ENCODE assay signal across 27 mouse cellular contexts in the genomic region with DNA sequence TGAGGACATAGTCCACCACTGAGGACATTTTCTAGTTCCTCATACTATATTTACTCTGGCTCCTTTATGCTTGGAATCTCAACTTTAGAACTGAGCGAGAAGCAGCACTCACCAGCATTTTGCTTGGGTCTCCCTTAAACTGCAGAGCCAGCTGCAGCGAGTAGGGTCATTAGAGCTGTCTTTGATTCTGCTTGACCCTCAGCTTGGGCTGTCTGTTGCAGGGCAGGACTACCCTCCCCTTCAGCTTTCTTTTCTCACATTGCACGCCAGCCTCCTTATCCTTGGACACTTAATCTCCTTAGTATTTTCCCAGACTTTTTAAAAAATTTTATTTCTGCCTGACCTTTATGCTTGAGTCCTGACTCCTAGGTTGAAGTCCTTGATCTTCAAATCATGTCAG.
DNase-seq lines count a peak whose midpoint lies in the region; ATAC-seq and TF ChIP-seq lines count a peak whose summit lies in the region.
"Had no signal": no experiment of that assay in that cellular context is flagged by ENCODE, and none has a peak within 500 bp of the region (broad histone marks: within the 10 kb centered on the region; RNA-seq: fewer than 3 reads in every experiment).

No protein-coding gene starts in this region.

- H3K4me2 ChIP-seq in kidney, embryonic 14.5 days (replicated peaks; ENCODE audit: low read depth, low read length): no peak overlapping the region
- H3K4me2 ChIP-seq in midbrain, embryonic 12.5 days (replicated peaks): no peak overlapping the region
- no peak overlapping the region for H3K4me2 ChIP-seq in midbrain, postnatal 0 days (ENCODE audit: low read depth, low read length, poor library complexity, severe bottlenecking)
- H3K4me2 ChIP-seq: embryonic facial prominence, embryonic 13.5 days; forebrain, embryonic 13.5 days; heart, embryonic 11.5 days; hindbrain, embryonic 12.5 days; hindbrain, embryonic 15.5 days had no signal

- H3K4me3 ChIP-seq in kidney, embryonic 14.5 days (ENCODE audit: low read length): no peak overlapping the region
- H3K4me3 ChIP-seq in midbrain, embryonic 12.5 days: no peak overlapping the region
- no peak overlapping the region for H3K4me3 ChIP-seq in midbrain, postnatal 0 days (ENCODE audit: low read depth, low read length)
- H3K4me3 ChIP-seq: embryonic facial prominence, embryonic 10.5 days; embryonic facial prominence, embryonic 13.5 days; erythroblast, embryonic 14.5 days; forebrain, embryonic 13.5 days; gastrocnemius, adult 2 months; hindbrain, embryonic 12.5 days; hindbrain, embryonic 15.5 days had no signal

- no peak for DNase-seq in kidney, adult 11 months
- DNase-seq in midbrain, postnatal 0 days (ENCODE audit: low spot score): no peak
- DNase-seq in embryo, embryonic 10.5 days (ENCODE audit: low spot score): peak; percentile 50
- no peak for DNase-seq in adrenal gland, postnatal 10 days
- no peak for DNase-seq in left cerebral cortex, adult 11 months (ENCODE audit: low spot score)
- DNase-seq: adrenal gland, postnatal 14 days; B cell, adult 2 months; cerebellum, adult 11 months; cerebellum, adult 2 months; cerebellum, adult 9-11 months; cerebellum, postnatal 25 days; gastrocnemius, adult 2 months; gastrocnemius, postnatal 14 days; heart, adult 11 months had no signal

- H3K9ac ChIP-seq in kidney, embryonic 14.5 days (ENCODE audit: low read depth, low read length): no peak overlapping the region
- no peak overlapping the region for H3K9ac ChIP-seq in midbrain, embryonic 12.5 days (replicated peaks)
- no peak overlapping the region for H3K9ac ChIP-seq in midbrain, postnatal 0 days (replicated peaks; ENCODE audit: low read length, poor library complexity, severe bottlenecking)
- H3K9ac ChIP-seq: embryonic facial prominence, embryonic 13.5 days; forebrain, embryonic 13.5 days; hindbrain, embryonic 12.5 days; hindbrain, embryonic 15.5 days had no signal

- peak; percentile 46; the same call in 1 of the 2 replicates for ATAC-seq in kidney, embryonic 14.5 days (ENCODE audit: low FRiP score, low TSS enrichment)
- peak; percentile 65 for ATAC-seq in midbrain, embryonic 12.5 days (ENCODE audit: low FRiP score, low read depth)
- ATAC-seq in midbrain, postnatal 0 days (ENCODE audit: low FRiP score): no peak
- ATAC-seq: forebrain, embryonic 13.5 days; forebrain, embryonic 16.5 days; Patski had no signal

- no peak overlapping the region for H3K27ac ChIP-seq in kidney, embryonic 14.5 days (ENCODE audit: low read depth, low read length)
- H3K27ac ChIP-seq in midbrain, embryonic 12.5 days (replicated peaks): no peak overlapping the region
- no peak overlapping the region for H3K27ac ChIP-seq in midbrain, postnatal 0 days (ENCODE audit: low read depth, low read length)
- H3K27ac ChIP-seq: embryonic facial prominence, embryonic 10.5 days; embryonic facial prominence, embryonic 13.5 days; forebrain, embryonic 13.5 days; gastrocnemius, adult 2 months; hindbrain, embryonic 12.5 days; hindbrain, embryonic 15.5 days had no signal

- WGBS in kidney, embryonic 14.5 days: 33% methylated on average over 3 of the region's 3 CpGs
- 16% methylated on average over 3 of the region's 3 CpGs for WGBS in midbrain, embryonic 12.5 days
- WGBS in midbrain, postnatal 0 days: 34% methylated on average over 3 of the region's 3 CpGs

- no peaks in the 10 kb centered on the region for H3K27me3 ChIP-seq in kidney, embryonic 14.5 days (ENCODE audit: control insufficient read depth, insufficient read depth, low read length)
- no peaks in the 10 kb centered on the region for H3K27me3 ChIP-seq in midbrain, embryonic 12.5 days
- H3K27me3 ChIP-seq in midbrain, postnatal 0 days (ENCODE audit: insufficient read depth, low read length): no peaks in the 10 kb centered on the region
- H3K27me3 ChIP-seq: CH12.LX; embryonic facial prominence, embryonic 13.5 days; forebrain, embryonic 13.5 days; hindbrain, embryonic 12.5 days; hindbrain, embryonic 15.5 days; Patski had no signal

- no peaks in the 10 kb centered on the region for H3K36me3 ChIP-seq in kidney, embryonic 14.5 days (ENCODE audit: control insufficient read depth, insufficient read depth, low read length)
- no peaks in the 10 kb centered on the region for H3K36me3 ChIP-seq in midbrain, embryonic 12.5 days
- no peaks in the 10 kb centered on the region for H3K36me3 ChIP-seq in midbrain, postnatal 0 days (ENCODE audit: insufficient read depth, low read length)
- H3K36me3 ChIP-seq: embryonic facial prominence, embryonic 10.5 days; embryonic facial prominence, embryonic 13.5 days; G1E; hindbrain, embryonic 12.5 days; hindbrain, embryonic 15.5 days had no signal

- H3K4me1 ChIP-seq in kidney, embryonic 14.5 days (ENCODE audit: control insufficient read depth, insufficient read depth, low read length): no peaks in the 10 kb centered on the region
- H3K4me1 ChIP-seq in midbrain, embryonic 12.5 days: 0 out of 2 replicates have a peak, but pooled peaks cover 5% of the 10 kb centered on the region
- H3K4me1 ChIP-seq in midbrain, postnatal 0 days (ENCODE audit: insufficient read depth, low read length): no peaks in the 10 kb centered on the region
- H3K4me1 ChIP-seq: embryonic facial prominence, embryonic 13.5 days; forebrain, embryonic 13.5 days; hindbrain, embryonic 12.5 days; hindbrain, embryonic 15.5 days had no signal

- TF ChIP-seq CTCF in midbrain, postnatal 0 days (IDR thresholded peaks at IDR 0.05): no peak

- H3K9me3 ChIP-seq in kidney, embryonic 14.5 days (ENCODE audit: control insufficient read depth, low read length): no peaks in the 10 kb centered on the region
- H3K9me3 ChIP-seq in midbrain, embryonic 12.5 days: no peaks in the 10 kb centered on the region
- no peaks in the 10 kb centered on the region for H3K9me3 ChIP-seq in midbrain, postnatal 0 days (ENCODE audit: low read length)
- H3K9me3 ChIP-seq: embryonic facial prominence, embryonic 10.5 days; embryonic facial prominence, embryonic 13.5 days; forebrain, embryonic 13.5 days; G1E; hindbrain, embryonic 12.5 days; hindbrain, embryonic 15.5 days had no signal
